Mouse (Mus musculus) thymus, adult 18-20 months (tissue): ENCODE data around the gene Rps6ka6.

Experiments
- DNase-seq, 2 experiments: peaks; one replicate each; pipeline ENCODE4 v3.0.0; 2022; ENCODE audit warnings: mixed read lengths in 2 of 2

Rps6ka6 gene

GRCm38 (mm10) chrX:111537859-111538258, at the start of gene Rps6ka6:
Gene Rps6ka6 (minus strand): TSS chrX:111537959.
- DNase-seq = no peak

GRCm38 (mm10) chrX:111577044-111577443, 39.3 kb upstream of the Rps6ka6 start:
- no peak for DNase-seq

GRCm38 (mm10) chrX:111518206-111518605, 19.6 kb downstream of the Rps6ka6 start:
- no peak for DNase-seq

- no peak for DNase-seq
Measured at GRCm38 (mm10) chrX:111463565-111464093, 74.1 kb downstream of the Rps6ka6 start.

GRCm38 (mm10) chrX:111462833-111463564, 74.8 kb downstream of the Rps6ka6 start:
- DNase-seq = peak; percentile 1 to 3

GRCm38 (mm10) chrX:111462495-111462832, 75.3 kb downstream of the Rps6ka6 start:
- DNase-seq = peak; percentile 1 to 3

- no peak for DNase-seq
Measured at GRCm38 (mm10) chrX:111462092-111462491, 75.7 kb downstream of the Rps6ka6 start.

- DNase-seq = no peak
Measured at GRCm38 (mm10) chrX:111460166-111460565, 77.6 kb downstream of the Rps6ka6 start.

- no peak for DNase-seq
Measured at GRCm38 (mm10) chrX:111436571-111436970, 101.2 kb downstream of the Rps6ka6 start.

GRCm38 (mm10) chrX:111414775-111415174, 123.0 kb downstream of the Rps6ka6 start:
- no peak for DNase-seq

- DNase-seq = no peak
Measured at GRCm38 (mm10) chrX:111404816-111405215, 132.9 kb downstream of the Rps6ka6 start.

- no peak for DNase-seq
Measured at GRCm38 (mm10) chrX:111377020-111377419, 160.7 kb downstream of the Rps6ka6 start.

- no peak for DNase-seq
Measured at GRCm38 (mm10) chrX:111374177-111374576, 163.6 kb downstream of the Rps6ka6 start.
